Mouse (Mus musculus) limb, embryonic 14.5 days (tissue): ENCODE data around the gene Gm13691. TPM values are rescaled to one million over a fixed set of nuclear protein-coding genes. Genes with fewer than 3 reads are reported as not detected.
"Not testable (repeated sequence)": the region's sequence is repeated elsewhere in the genome, so short reads cannot be mapped to it uniquely, and the experiment has no call there.

Experiments used
- ATAC-seq: fragments of 200-750 bp; cut with Nextera tagmentation; 2 replicates; pipeline ENCODE4 v1.8.0; 2017; ENCODE audit warnings: low read depth, moderate number of reproducible peaks, moderate TSS enrichment; ENCODE audit not compliant: low FRiP score
- DNase-seq: peaks from one replicate; pipeline ENCODE4 v3.0.0-alpha.2; 2015; ENCODE audit warnings: low spot score
- H3K27ac ChIP-seq: fragments of 300-500 bp; sonication (generic); replicated peaks from 2 replicates; pipeline ENCODE4 v1.5.1; 2014; ENCODE audit warnings: low read depth, mild to moderate bottlenecking, low read length, moderate library complexity, mixed read lengths
- H3K27me3 ChIP-seq: fragments of 300-500 bp; sonication (generic); 2 replicates; pipeline ENCODE4 v1.6.1; 2014; ENCODE audit warnings: low read length, mixed read lengths; ENCODE audit not compliant: control insufficient read depth, insufficient read depth
- H3K36me3 ChIP-seq: fragments of 300-500 bp; sonication (generic); 2 replicates; pipeline ENCODE4 v1.6.1; 2014; ENCODE audit warnings: mild to moderate bottlenecking, low read length, moderate library complexity, mixed read lengths; ENCODE audit not compliant: control insufficient read depth, insufficient read depth
- H3K4me1 ChIP-seq: fragments of 300-500 bp; sonication (generic); 2 replicates; pipeline ENCODE4 v1.6.1; 2014; ENCODE audit warnings: antibody characterized with exemption, low read length, mixed read lengths; ENCODE audit not compliant: control insufficient read depth, insufficient read depth
- H3K4me2 ChIP-seq: fragments of 300-500 bp; sonication (generic); replicated peaks from 2 replicates; pipeline ENCODE4 v1.6.1; 2014; ENCODE audit warnings: low read depth, mild to moderate bottlenecking, low read length, moderate library complexity; ENCODE audit not compliant: severe bottlenecking
- H3K4me3 ChIP-seq: fragments of 300-500 bp; sonication (generic); replicated peaks from 2 replicates; pipeline ENCODE4 v1.5.1; 2014; ENCODE audit warnings: low read length
- H3K9ac ChIP-seq: fragments of 300-500 bp; sonication (generic); 2 replicates; pipeline ENCODE4 v1.6.1; 2014; ENCODE audit warnings: mild to moderate bottlenecking, low read depth, low read length, moderate library complexity; ENCODE audit not compliant: severe bottlenecking
- H3K9me3 ChIP-seq: fragments of 300-500 bp; sonication (generic); 2 replicates; pipeline ENCODE4 v1.6.1; 2016; ENCODE audit warnings: low read length; ENCODE audit not compliant: control insufficient read depth
- POLR2A ChIP-seq: fragments of 200-500 bp; IDR thresholded peaks from 2 replicates; pipeline ENCODE4 v1.8.0; 2012; ENCODE audit warnings: inconsistent platforms, mild to moderate bottlenecking, moderate library complexity, borderline replicate concordance; ENCODE audit not compliant: insufficient read depth, insufficient read length; ENCODE audit errors: extremely low read depth
- WGBS: fragments of 180-500 bp; shearing (Covaris S2); extraction: QIAGEN DNeasy Blood & Tissue Kit; methylation state at CpG from one replicate; pipeline ENCODE4 v1.1.7; 2014; 5-methylcytosine and 5-hydroxymethylcytosine counted together
- polyA plus RNA-seq, 2 experiments: library from polyadenylated mRNA; depleted of rRNA in 1 of 2; stranded (reverse) in 1 of 2; unstranded in 1 of 2; fragments of >200 nt; fragmentation: Nextera tagmentation in 1 of 2; extraction: Ambion mirVana in 1 of 2; gene quantifications; 2 replicates each; pipeline versions ENCODE4 v1.2.1 to v1.2.3; 2012 to 2014

The Gm13691 gene
- 0.03 TPM in 1 of 2 replicates, not detected in the other for polyA plus RNA-seq (2012; rRNA removed)
- polyA plus RNA-seq (2014; fragmentation: Nextera tagmentation; extraction: Ambion mirVana) = not detected in 2 replicates

- not testable (repeated sequence) for H3K27me3 ChIP-seq, H3K9ac ChIP-seq, DNase-seq, H3K27ac ChIP-seq, H3K4me3 ChIP-seq, H3K36me3 ChIP-seq, H3K4me2 ChIP-seq, ATAC-seq, H3K4me1 ChIP-seq, H3K9me3 ChIP-seq
- no CpG with 5 or more reads among the region's 6 CpGs for WGBS
These were observed at the start of gene Gm13691 for GRCm38 (mm10) chr2:83990253-83990652. Gene Gm13691 (plus strand): TSS chr2:83990553.

GRCm38 (mm10) chr2:83940931-83941361 is 49.4 kb upstream of the Gm13691 start, which contains the start of gene Zswim2:
Gene Zswim2 (minus strand): TSS chr2:83941228.
- ATAC-seq (peak; percentile 60), DNase-seq (peak; percentile 57)
- Histone ChIP-seq H3K27me3 (no peaks in the 10 kb centered on the region), H3K9me3 (no peaks in the 10 kb centered on the region), H3K36me3 (no peaks in the 10 kb centered on the region), H3K4me1 (peaks cover 5% of the 10 kb centered on the region), H3K4me2 (peak within 1 kb of the TSS; percentile 44), H3K27ac (no peak within 1 kb of the TSS), H3K4me3 (peak within 1 kb of the TSS; percentile 16), H3K9ac (no peak within 1 kb of the TSS)
- under 1% methylated on average over 20 of the region's 20 CpGs for WGBS
- TF ChIP-seq POLR2A = no peak

GRCm38 (mm10) chr2:83941378-83941777 is 49.0 kb upstream of the Gm13691 start:
- Histone ChIP-seq H3K4me2 (peak overlapping the region; percentile 44), H3K9me3 (no peaks in the 10 kb centered on the region), H3K4me1 (peaks cover 5% of the 10 kb centered on the region), H3K36me3 (no peaks in the 10 kb centered on the region), H3K27ac (no peak overlapping the region), H3K9ac (no peak overlapping the region), H3K27me3 (no peaks in the 10 kb centered on the region), H3K4me3 (peak overlapping the region; percentile 16; the same call in 1 of the 2 replicates)
- no peak for TF ChIP-seq POLR2A
- DNase-seq (no peak), ATAC-seq (no peak)
- 48% methylated on average over 3 of the region's 3 CpGs for WGBS

- Histone ChIP-seq H3K4me1 (peaks cover 5% of the 10 kb centered on the region), H3K27ac (no peak overlapping the region), H3K9ac (no peak overlapping the region), H3K36me3 (no peaks in the 10 kb centered on the region), H3K4me2 (no peak overlapping the region), H3K27me3 (no peaks in the 10 kb centered on the region), H3K4me3 (no peak overlapping the region), H3K9me3 (no peaks in the 10 kb centered on the region)
- DNase-seq (no peak), ATAC-seq (no peak)
- 80% methylated on average over 4 of the region's 4 CpGs for WGBS
- no peak for TF ChIP-seq POLR2A
These were observed 48.6 kb upstream of the Gm13691 start for GRCm38 (mm10) chr2:83941792-83942191.

GRCm38 (mm10) chr2:83955393-83955792 is 35.0 kb upstream of the Gm13691 start, which contains the start of gene Gm13698:
Gene Gm13698 (plus strand): TSS chr2:83955693.
- H3K9ac ChIP-seq, H3K4me3 ChIP-seq, H3K36me3 ChIP-seq, H3K27me3 ChIP-seq, H3K27ac ChIP-seq, H3K4me2 ChIP-seq, ATAC-seq, H3K4me1 ChIP-seq, DNase-seq, H3K9me3 ChIP-seq: not testable (repeated sequence)
- no CpG with 5 or more reads among the region's 6 CpGs for WGBS

GRCm38 (mm10) chr2:83961203-83961602 is 29.1 kb upstream of the Gm13691 start, which contains the start of gene Gm13693:
Gene Gm13693 (plus strand): TSS chr2:83961503.
- WGBS = no CpG with 5 or more reads among the region's 6 CpGs
- H3K9ac ChIP-seq, H3K4me1 ChIP-seq, H3K27me3 ChIP-seq, ATAC-seq, H3K4me3 ChIP-seq, DNase-seq, H3K27ac ChIP-seq, H3K36me3 ChIP-seq, H3K9me3 ChIP-seq, H3K4me2 ChIP-seq: not testable (repeated sequence)

- WGBS = no CpG with 5 or more reads among the region's 6 CpGs
- ATAC-seq, H3K36me3 ChIP-seq, H3K9me3 ChIP-seq, DNase-seq, H3K4me2 ChIP-seq, H3K4me1 ChIP-seq, H3K27ac ChIP-seq, H3K27me3 ChIP-seq, H3K9ac ChIP-seq, H3K4me3 ChIP-seq: not testable (repeated sequence)
These were observed 23.3 kb upstream of the Gm13691 start, which contains the start of gene Gm13695 for GRCm38 (mm10) chr2:83967013-83967412. Gene Gm13695 (plus strand): TSS chr2:83967313.

GRCm38 (mm10) chr2:83972823-83973222 is 17.5 kb upstream of the Gm13691 start, which contains the start of gene Gm13696:
Gene Gm13696 (plus strand): TSS chr2:83973123.
- H3K4me3 ChIP-seq, H3K4me2 ChIP-seq, H3K27me3 ChIP-seq, ATAC-seq, H3K9me3 ChIP-seq, H3K36me3 ChIP-seq, H3K27ac ChIP-seq, DNase-seq, H3K9ac ChIP-seq, H3K4me1 ChIP-seq: not testable (repeated sequence)
- no CpG with 5 or more reads among the region's 6 CpGs for WGBS
